21 mouse cellular contexts compared by ENCODE assay signal in the genomic region with DNA sequence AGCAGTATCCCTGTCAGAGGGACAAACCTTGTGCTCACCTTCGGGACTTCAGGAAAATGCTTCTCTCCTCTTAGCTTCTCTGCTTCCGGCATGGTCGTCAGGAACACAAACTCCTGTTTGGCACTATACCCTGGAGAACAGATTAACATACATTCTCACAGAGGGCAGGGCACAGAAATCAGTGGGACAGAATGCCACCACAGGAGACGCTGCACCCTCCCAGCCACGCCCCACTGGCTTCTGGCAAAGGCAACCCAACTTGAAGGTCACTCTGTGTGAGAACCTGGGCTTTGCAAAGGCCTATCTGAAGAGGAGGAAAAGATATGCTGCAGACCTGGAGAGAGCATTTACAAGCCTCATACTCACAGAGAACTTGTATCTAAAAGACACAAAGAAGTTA. TPM values are rescaled to one million over a fixed set of nuclear protein-coding genes. Genes with fewer than 3 reads are reported as not detected.
A peak's percentile ranks its signal among the peaks of the same experiment; 100 is the strongest.
DNase-seq lines count a peak whose midpoint lies in the region; TF ChIP-seq lines count a peak whose summit lies in the region.
"Had no signal": no experiment of that assay in that cellular context is flagged by ENCODE, and none has a peak within 500 bp of the region (broad histone marks: within the 10 kb centered on the region; RNA-seq: fewer than 3 reads in every experiment).

No protein-coding gene starts in this region.

- peak; percentile 55 to 75 for DNase-seq in cerebellum, adult 2 months
- no peak for DNase-seq in cerebellum, adult 11 months
- peak; percentile 45 for DNase-seq in brain, adult 2 months (ENCODE audit: low read depth, low spot score)
- DNase-seq in cerebellum, postnatal 10 days: peak; percentile 40 to 61
- no peak for DNase-seq in retina, postnatal 1 day
- DNase-seq in thymus, postnatal 36 days: no peak
- no peak for DNase-seq in liver
- DNase-seq: adrenal gland, postnatal 25 days; embryo, embryonic 11 days; gastrocnemius, postnatal 36 days; heart, adult 11 months; heart, postnatal 36 days; kidney, adult 8-10 months had no signal

- TF ChIP-seq CTCF in cerebellum, adult 2 months (IDR thresholded peaks at IDR 0.05; ENCODE audit: borderline replicate concordance, insufficient read depth, low read depth, low read length): no peak

- H3K4me3 ChIP-seq in cerebellum, adult 2 months (replicated peaks; ENCODE audit: insufficient read depth, low read depth, low read length): no peak overlapping the region
- H3K4me3 ChIP-seq: embryonic facial prominence, embryonic 15.5 days; erythroblast, embryonic 14.5 days; forebrain, embryonic 10.5 days; heart, embryonic 13.5 days; hindbrain, embryonic 15.5 days had no signal

- H3K27me3 ChIP-seq in cerebellum, adult 2 months (ENCODE audit: control insufficient read depth, insufficient read depth, low read length): no peaks in the 10 kb centered on the region
- H3K27me3 ChIP-seq: CH12.LX; embryonic facial prominence, embryonic 15.5 days; hindbrain, embryonic 15.5 days had no signal

- TF ChIP-seq POLR2A in cerebellum, adult 2 months (IDR thresholded peaks at IDR 0.05; ENCODE audit: borderline replicate concordance, insufficient read depth, low read length): no peak

- peaks cover 45% of the 10 kb centered on the region for H3K4me1 ChIP-seq in cerebellum, adult 2 months (ENCODE audit: control insufficient read depth, insufficient read depth, low read length)
- H3K4me1 ChIP-seq: embryonic facial prominence, embryonic 15.5 days; heart, embryonic 13.5 days had no signal

- WGBS in cerebellum, adult 2 months: 21% methylated on average over 5 of the region's 5 CpGs

- H3K27ac ChIP-seq in cerebellum, adult 2 months (ENCODE audit: insufficient read depth, low read length): 0 out of 2 replicates have a peak overlapping the region, but pooled peaks have one; percentile 18
- H3K27ac ChIP-seq: embryonic facial prominence, embryonic 15.5 days; forebrain, embryonic 10.5 days; heart, embryonic 13.5 days; hindbrain, embryonic 15.5 days had no signal

RNA-seq across cellular contexts. Expression of a gene that starts 24.1 kb away (rescaled TPM):
- 41.3 and 43.7 TPM in 2 replicates for polyA plus RNA-seq in cerebellum, adult 2 months (2012; rRNA removed)

RNA-seq across cellular contexts. Expression of a gene that starts 37.4 kb away (rescaled TPM):
- 66.4 and 70.0 TPM in 2 replicates for polyA plus RNA-seq in cerebellum, adult 2 months (2012; rRNA removed)
- polyA plus RNA-seq: activated CD4-positive, CD25-positive, alpha-beta regulatory T cell, adult 4 months; erythroblast, embryonic 14.5 days; inflammation-experienced regulatory T-cells, adult 6 months had no signal

Comparison
In these comparisons a context has a peak if more than half of its experiments do, and no peak if none do; other contexts are left out.
1. DNase-seq: peak in cerebellum, adult 2 months (2 of 2), brain, adult 2 months (single experiment) and cerebellum, postnatal 10 days (2 of 2); none in cerebellum, adult 11 months (single experiment), retina, postnatal 1 day (single experiment), thymus, postnatal 36 days (0 of 2) and liver (single experiment).